In genomic region chr5:70400561-70400960, GRCm38 (mm10) we compare ENCODE assay signal across 22 mouse cellular contexts.
DNase-seq lines count a peak whose midpoint lies in the region; ATAC-seq lines count a peak whose summit lies in the region.
"Had no signal": no experiment of that assay in that cellular context is flagged by ENCODE, and none has a peak within 500 bp of the region (broad histone marks: within the 10 kb centered on the region; RNA-seq: fewer than 3 reads in every experiment).

No protein-coding gene starts in this region.

- no peak overlapping the region for H3K27ac ChIP-seq in kidney, embryonic 16.5 days (ENCODE audit: low read length)
- H3K27ac ChIP-seq: embryonic facial prominence, embryonic 13.5 days; embryonic facial prominence, embryonic 15.5 days; forebrain, embryonic 10.5 days; forebrain, embryonic 12.5 days had no signal

- WGBS in kidney, embryonic 16.5 days = 76% methylated on average over 3 of the region's 3 CpGs

- no peaks in the 10 kb centered on the region for H3K36me3 ChIP-seq in kidney, embryonic 16.5 days (ENCODE audit: insufficient read depth, low read length)
- H3K36me3 ChIP-seq: embryonic facial prominence, embryonic 13.5 days; embryonic facial prominence, embryonic 15.5 days; forebrain, embryonic 10.5 days; forebrain, embryonic 12.5 days had no signal

- H3K4me2 ChIP-seq in kidney, embryonic 16.5 days (replicated peaks; ENCODE audit: low read depth, low read length) = no peak overlapping the region
- H3K4me2 ChIP-seq: embryonic facial prominence, embryonic 13.5 days; embryonic facial prominence, embryonic 15.5 days; forebrain, embryonic 12.5 days had no signal

- DNase-seq in kidney, adult 9 months = peak; percentile 62
- DNase-seq in kidney, postnatal 10 days = no peak
- no peak for DNase-seq in kidney, adult 18-20 months
- DNase-seq in kidney, postnatal 14 days = peak; percentile 15
- DNase-seq in kidney, adult 11 months = no peak
- DNase-seq: adrenal gland, adult 2 months; adrenal gland, postnatal 10 days; adrenal gland, postnatal 25 days; cerebellum, adult 11 months; cerebellum, adult 18-20 months; cerebellum, adult 8-10 months; cerebellum, adult 9-11 months; cerebellum, postnatal 14 days; cerebellum, postnatal 36 days; embryo, embryonic 11 days had no signal

- H3K27me3 ChIP-seq in kidney, embryonic 16.5 days (ENCODE audit: insufficient read depth, low read length) = no peaks in the 10 kb centered on the region
- H3K27me3 ChIP-seq: embryonic facial prominence, embryonic 13.5 days; embryonic facial prominence, embryonic 15.5 days; forebrain, embryonic 12.5 days had no signal

- ATAC-seq in kidney, embryonic 16.5 days (ENCODE audit: low FRiP score, low TSS enrichment) = peak; percentile 70
- ATAC-seq: forebrain, embryonic 14.5 days had no signal

- no peaks in the 10 kb centered on the region for H3K9me3 ChIP-seq in kidney, embryonic 16.5 days (ENCODE audit: low read length)
- H3K9me3 ChIP-seq: embryonic facial prominence, embryonic 13.5 days; embryonic facial prominence, embryonic 15.5 days; forebrain, embryonic 10.5 days; forebrain, embryonic 12.5 days had no signal

- H3K9ac ChIP-seq in kidney, embryonic 16.5 days (replicated peaks; ENCODE audit: low read length) = no peak overlapping the region
- H3K9ac ChIP-seq: embryonic facial prominence, embryonic 13.5 days; embryonic facial prominence, embryonic 15.5 days; forebrain, embryonic 12.5 days had no signal

- no peak overlapping the region for H3K4me3 ChIP-seq in kidney, embryonic 16.5 days (ENCODE audit: low read length)
- H3K4me3 ChIP-seq: embryonic facial prominence, embryonic 13.5 days; embryonic facial prominence, embryonic 15.5 days; erythroblast, embryonic 14.5 days; forebrain, embryonic 10.5 days; forebrain, embryonic 12.5 days had no signal

- no peaks in the 10 kb centered on the region for H3K4me1 ChIP-seq in kidney, embryonic 16.5 days (ENCODE audit: insufficient read depth, low read length)
- H3K4me1 ChIP-seq: embryonic facial prominence, embryonic 13.5 days; embryonic facial prominence, embryonic 15.5 days; forebrain, embryonic 10.5 days; forebrain, embryonic 12.5 days had no signal

Comparison
In these comparisons a context has a peak if more than half of its experiments do, and no peak if none do; other contexts are left out.
1. DNase-seq: peak in kidney, adult 9 months (single experiment) and kidney, postnatal 14 days (single experiment); none in kidney, postnatal 10 days (single experiment), kidney, adult 18-20 months (single experiment) and kidney, adult 11 months (single experiment).